Mouse (Mus musculus) heart, embryonic 11.5 days (tissue): ENCODE measurements around the gene Stk38. TPM values are rescaled to one million over a fixed set of nuclear protein-coding genes. Genes with fewer than 3 reads are reported as not detected.

Experiments used
- ATAC-seq: fragments of 200-750 bp; cut with Nextera tagmentation; replicated peaks from 2 replicates; pipeline ENCODE4 v1.8.0; 2017; ENCODE audit warnings: moderate library complexity; ENCODE audit not compliant: insufficient number of reproducible peaks, low FRiP score, low TSS enrichment
- H3K27ac ChIP-seq: fragments of 300-500 bp; sonication (generic); 2 replicates; pipeline ENCODE4 v1.5.1; 2014; ENCODE audit warnings: mild to moderate bottlenecking, low read depth, low read length
- H3K27me3 ChIP-seq: fragments of 300-500 bp; sonication (generic); 2 replicates; pipeline ENCODE4 v1.6.1; 2014; ENCODE audit warnings: mild to moderate bottlenecking, low read length, mixed read lengths; ENCODE audit not compliant: control insufficient read depth, insufficient read depth
- H3K36me3 ChIP-seq: fragments of 300-500 bp; sonication (generic); 2 replicates; pipeline ENCODE4 v1.6.1; 2014; ENCODE audit warnings: mild to moderate bottlenecking, low read length, moderate library complexity, mixed read lengths; ENCODE audit not compliant: control insufficient read depth, insufficient read depth
- H3K4me1 ChIP-seq: fragments of 300-500 bp; sonication (generic); 2 replicates; pipeline ENCODE4 v1.6.1; 2014; ENCODE audit warnings: low read length; ENCODE audit not compliant: control insufficient read depth, insufficient read depth
- H3K4me2 ChIP-seq: fragments of 300-500 bp; sonication (generic); 2 replicates; pipeline ENCODE4 v1.6.1; 2014; ENCODE audit warnings: mild to moderate bottlenecking, moderate library complexity
- H3K4me3 ChIP-seq: fragments of 300-500 bp; sonication (generic); 2 replicates; pipeline ENCODE4 v1.5.1; 2014; ENCODE audit warnings: low read depth, low read length
- H3K9ac ChIP-seq: fragments of 300-500 bp; sonication (generic); 2 replicates; pipeline ENCODE4 v1.6.1; 2014; ENCODE audit warnings: mild to moderate bottlenecking, low read depth, low read length, moderate library complexity
- H3K9me3 ChIP-seq: fragments of 300-500 bp; sonication (generic); replicated peaks from 2 replicates; pipeline ENCODE4 v1.6.1; 2016; ENCODE audit warnings: low read length; ENCODE audit not compliant: control insufficient read depth
- WGBS: fragments of 180-500 bp; shearing (Covaris S2); extraction: QIAGEN DNeasy Blood & Tissue Kit; methylation state at CpG from one replicate; pipeline ENCODE4 v1.1.7; 2014; ENCODE audit not compliant: insufficient replicate concordance; 5-methylcytosine and 5-hydroxymethylcytosine counted together
- polyA plus RNA-seq: library from polyadenylated mRNA; unstranded; fragments of >200 nt; fragmentation: Nextera tagmentation; extraction: Ambion mirVana; gene quantifications from 2 replicates; pipeline ENCODE4 v1.2.1, GENCODE M21; 2014

Stk38 gene
- polyA plus RNA-seq, 1 experiment from 2014 or later = 92.7 TPM

- no peak overlapping the region for H3K27ac ChIP-seq
- H3K4me2 ChIP-seq = no peak overlapping the region
- no peak overlapping the region for H3K9ac ChIP-seq
- H3K4me3 ChIP-seq = no peak overlapping the region
- 84% methylated on average over 6 of the region's 6 CpGs for WGBS
- H3K36me3 ChIP-seq = no peaks in the 10 kb centered on the region
- H3K27me3 ChIP-seq = no peaks in the 10 kb centered on the region
- no peaks in the 10 kb centered on the region for H3K9me3 ChIP-seq
- ATAC-seq = no peak
- peaks cover 4% of the 10 kb centered on the region; the same call in 1 of the 2 replicates for H3K4me1 ChIP-seq
Observed at GRCm38 (mm10) chr17:29023346-29023745, 15.6 kb upstream of the Stk38 start.

DNA sequence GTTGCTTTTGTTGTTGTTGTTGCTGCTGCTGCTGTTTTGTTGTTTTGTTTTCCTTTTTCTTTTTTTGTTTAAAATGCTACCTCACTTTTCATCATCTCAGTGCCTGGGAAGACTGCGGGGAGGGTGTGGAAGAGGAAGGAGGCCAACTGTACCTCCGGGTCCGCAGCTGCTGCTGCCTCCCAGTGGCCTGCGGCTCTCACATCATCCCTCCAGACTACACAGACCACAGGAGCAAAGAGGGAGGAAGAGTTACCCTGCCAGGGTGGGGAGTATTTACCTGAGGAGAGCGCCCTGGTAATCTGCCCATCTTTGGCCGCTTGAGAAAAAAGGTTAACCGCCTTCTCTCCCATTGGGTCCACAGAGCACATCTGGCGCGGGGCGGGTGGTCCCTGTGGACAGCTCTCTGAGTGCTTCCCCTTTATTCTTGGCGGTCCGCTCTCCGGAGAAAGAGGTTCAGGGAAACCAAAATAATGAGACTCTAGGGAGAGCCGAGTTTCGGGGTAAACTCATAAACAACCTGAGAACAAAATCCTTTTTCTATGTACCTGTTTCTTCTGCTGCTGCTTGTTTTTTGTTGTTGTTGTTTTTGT is 14.5 kb upstream of the Stk38 start:
- Histone ChIP-seq H3K36me3 (no peaks in the 10 kb centered on the region), H3K27me3 (no peaks in the 10 kb centered on the region), H3K4me3 (peak overlapping the region; percentile 1; the same call in 1 of the 2 replicates), H3K27ac (no peak overlapping the region), H3K9me3 (no peaks in the 10 kb centered on the region), H3K4me1 (peaks cover 4% of the 10 kb centered on the region; the same call in 1 of the 2 replicates), H3K4me2 (peak overlapping the region; percentile 45), H3K9ac (no peak overlapping the region)
- 23% methylated on average over 15 of the region's 15 CpGs for WGBS
- no peak for ATAC-seq

- Histone ChIP-seq H3K36me3 (no peaks in the 10 kb centered on the region), H3K4me3 (no peak overlapping the region), H3K9ac (no peak overlapping the region; the same call in 1 of the 2 replicates), H3K27me3 (no peaks in the 10 kb centered on the region), H3K4me2 (no peak overlapping the region), H3K4me1 (peaks cover 4% of the 10 kb centered on the region; the same call in 1 of the 2 replicates), H3K9me3 (no peaks in the 10 kb centered on the region), H3K27ac (no peak overlapping the region)
- no peak for ATAC-seq
Observed at GRCm38 (mm10) chr17:29020444-29020843, 12.6 kb upstream of the Stk38 start.

DNA sequence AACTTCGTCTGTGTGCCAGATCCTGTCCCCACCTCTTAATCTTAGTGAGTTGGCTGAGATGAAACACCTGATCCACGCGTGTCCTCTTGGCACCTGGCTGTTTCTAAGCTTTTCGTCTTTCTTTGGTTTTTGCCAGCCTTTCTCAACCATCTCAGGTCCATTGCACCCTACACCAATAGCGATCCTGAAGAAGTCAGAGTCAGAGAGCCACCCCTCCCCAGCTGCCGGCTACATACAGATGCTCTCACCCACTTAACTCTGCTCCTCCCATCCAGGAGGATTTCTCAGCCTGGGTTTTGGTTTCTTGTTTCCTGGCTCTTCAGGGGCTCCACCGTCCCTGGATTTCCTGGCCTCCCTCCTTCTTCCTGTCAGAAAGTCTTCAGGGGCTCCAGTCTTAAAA is 11.6 kb upstream of the Stk38 start:
- no peak overlapping the region for H3K27ac ChIP-seq
- no peaks in the 10 kb centered on the region for H3K4me1 ChIP-seq
- H3K4me3 ChIP-seq = no peak overlapping the region
- H3K9me3 ChIP-seq = no peaks in the 10 kb centered on the region
- ATAC-seq = no peak
- WGBS = 61% methylated on average over 7 of the region's 7 CpGs
- no peaks in the 10 kb centered on the region for H3K36me3 ChIP-seq
- H3K27me3 ChIP-seq = no peaks in the 10 kb centered on the region
- no peak overlapping the region for H3K9ac ChIP-seq
- no peak overlapping the region for H3K4me2 ChIP-seq

DNA sequence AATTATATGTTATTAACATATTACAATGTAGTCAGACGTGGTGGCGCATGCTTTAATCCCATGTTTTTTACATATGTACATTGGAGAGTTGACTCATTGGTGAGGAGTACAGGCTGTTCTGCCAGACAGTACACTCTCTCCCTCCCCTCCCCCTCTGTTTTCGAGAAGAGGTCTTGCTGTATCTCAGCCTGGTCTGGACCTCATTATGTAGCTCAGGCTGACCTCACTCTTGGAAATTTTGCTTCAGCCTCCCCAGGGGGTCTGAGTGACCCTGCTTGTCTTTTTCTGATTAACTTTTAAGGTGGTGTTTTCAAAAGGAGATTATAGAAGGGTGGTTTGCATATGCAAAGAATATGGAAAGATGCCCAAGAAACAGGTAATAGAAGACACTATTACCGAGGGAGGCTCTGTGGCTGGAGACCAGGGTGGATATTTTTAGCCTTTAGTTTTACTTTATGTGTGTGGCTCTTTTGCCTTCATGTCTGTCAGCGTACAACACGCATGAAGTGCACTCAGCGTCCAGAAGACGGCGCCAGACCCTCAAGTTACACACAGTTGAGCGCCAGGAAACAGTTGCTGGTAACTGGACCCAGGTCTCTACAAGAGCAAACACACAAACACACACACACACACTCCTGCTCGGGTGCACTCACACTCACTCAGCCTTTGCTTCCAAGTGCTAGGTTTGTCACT is 10.6 kb upstream of the Stk38 start:
- no peak overlapping the region for H3K9ac ChIP-seq
- no peak for ATAC-seq
- H3K4me1 ChIP-seq = no peaks in the 10 kb centered on the region
- H3K9me3 ChIP-seq = no peaks in the 10 kb centered on the region
- no peak overlapping the region for H3K4me2 ChIP-seq
- WGBS = 43% methylated on average over 11 of the region's 11 CpGs
- no peaks in the 10 kb centered on the region for H3K27me3 ChIP-seq
- H3K36me3 ChIP-seq = no peaks in the 10 kb centered on the region
- no peak overlapping the region for H3K4me3 ChIP-seq
- H3K27ac ChIP-seq = no peak overlapping the region

DNA sequence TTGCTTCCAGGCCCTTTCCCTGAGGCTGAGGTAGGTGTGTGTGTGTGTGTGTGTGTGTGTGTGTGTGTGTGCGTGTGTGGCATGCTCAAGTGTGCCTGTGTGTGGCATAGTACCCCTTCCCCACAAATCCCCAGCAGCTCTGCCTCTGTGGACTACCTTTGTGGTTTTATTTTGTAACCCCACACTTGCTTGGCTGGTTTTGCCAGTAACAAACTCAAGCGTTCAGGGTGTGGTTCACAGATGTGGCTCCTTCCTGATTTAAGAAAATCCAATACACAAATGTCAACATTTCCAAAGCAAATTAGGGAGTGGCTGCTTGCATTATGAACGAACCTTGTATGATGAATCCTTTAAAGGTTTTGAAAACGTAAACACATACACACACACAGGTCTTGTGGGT is 8.9 kb upstream of the Stk38 start:
- WGBS = 80% methylated on average over 4 of the region's 4 CpGs

DNA sequence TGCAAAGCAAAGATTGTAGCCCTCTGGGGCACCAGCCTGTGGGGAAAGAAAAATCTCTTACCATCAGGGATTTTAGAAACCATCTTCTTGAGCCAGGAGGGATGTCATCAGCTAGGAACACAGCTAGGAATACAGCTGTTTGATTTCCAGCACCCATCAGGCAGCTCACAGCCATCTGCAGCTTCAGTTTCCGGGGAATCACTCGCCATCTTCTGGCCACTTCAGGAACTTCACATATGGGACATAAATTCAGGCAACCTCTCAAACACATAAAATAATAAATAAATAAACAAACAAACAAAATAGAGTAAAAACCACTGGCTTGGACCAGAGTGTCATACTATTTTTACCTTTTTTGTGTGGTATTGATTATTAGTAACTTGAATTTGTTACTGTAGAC is 7.8 kb upstream of the Stk38 start:
- no peak overlapping the region for H3K4me3 ChIP-seq
- H3K9me3 ChIP-seq = no peaks in the 10 kb centered on the region
- no peaks in the 10 kb centered on the region for H3K4me1 ChIP-seq
- no peak overlapping the region for H3K27ac ChIP-seq
- ATAC-seq = no peak
- no peaks in the 10 kb centered on the region for H3K27me3 ChIP-seq
- H3K36me3 ChIP-seq = no peaks in the 10 kb centered on the region
- H3K4me2 ChIP-seq = no peak overlapping the region
- WGBS = 18% methylated on average over 2 of the region's 2 CpGs
- H3K9ac ChIP-seq = no peak overlapping the region

More for the DNA sequence above, 8.9 kb upstream of the Stk38 start:
- no peaks in the 10 kb centered on the region for H3K36me3 ChIP-seq
- no peak overlapping the region for H3K9ac ChIP-seq
- no peak overlapping the region for H3K27ac ChIP-seq
- H3K9me3 ChIP-seq = no peaks in the 10 kb centered on the region
- H3K27me3 ChIP-seq = no peaks in the 10 kb centered on the region
- ATAC-seq = no peak
- H3K4me3 ChIP-seq = no peak overlapping the region
- H3K4me2 ChIP-seq = no peak overlapping the region
- no peaks in the 10 kb centered on the region for H3K4me1 ChIP-seq

DNA sequence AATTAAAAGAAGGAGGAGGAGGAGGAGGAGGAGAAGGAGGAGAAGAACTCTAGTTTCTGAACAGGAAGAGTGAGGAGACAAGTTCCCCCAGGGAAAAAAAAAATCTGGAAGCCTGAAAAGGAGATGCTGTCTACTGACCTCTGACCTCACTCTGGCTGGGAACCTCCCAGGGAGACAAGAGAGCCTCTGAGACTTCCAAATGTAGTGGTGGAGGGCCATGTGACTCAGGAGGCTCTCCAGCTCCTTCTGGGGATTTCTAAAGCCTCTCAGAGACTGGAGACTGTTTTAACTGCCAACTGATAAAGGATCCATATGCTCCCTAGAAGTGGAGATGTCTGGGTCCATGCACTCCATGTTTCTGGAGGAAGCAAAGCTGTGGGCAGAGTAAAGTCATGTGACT is 6.4 kb upstream of the Stk38 start:
- no peak; the same call in 1 of the 2 replicates for ATAC-seq

GRCm38 (mm10) chr17:29009181-29009580 is 1.4 kb upstream of the Stk38 start:
- H3K27me3 ChIP-seq = no peaks in the 10 kb centered on the region
- no peak overlapping the region for H3K4me3 ChIP-seq
- no peaks in the 10 kb centered on the region for H3K9me3 ChIP-seq
- 0 out of 2 replicates have a peak, but pooled peaks cover under 1% of the 10 kb centered on the region for H3K36me3 ChIP-seq
- H3K4me1 ChIP-seq = peaks cover 6% of the 10 kb centered on the region; the same call in 1 of the 2 replicates
- no peak overlapping the region for H3K9ac ChIP-seq
- H3K27ac ChIP-seq = no peak overlapping the region
- 88% methylated on average over 4 of the region's 4 CpGs for WGBS
- ATAC-seq = no peak
- H3K4me2 ChIP-seq = no peak overlapping the region

More for the DNA sequence above, 6.4 kb upstream of the Stk38 start:
- H3K9ac ChIP-seq = no peak overlapping the region
- no peaks in the 10 kb centered on the region for H3K9me3 ChIP-seq
- no peak overlapping the region for H3K4me2 ChIP-seq
- no peaks in the 10 kb centered on the region for H3K36me3 ChIP-seq
- H3K4me3 ChIP-seq = no peak overlapping the region
- 0 out of 2 replicates have a peak overlapping the region, but pooled peaks have one; percentile 22 for H3K27ac ChIP-seq
- H3K27me3 ChIP-seq = no peaks in the 10 kb centered on the region
- no peaks in the 10 kb centered on the region for H3K4me1 ChIP-seq
